Mouse (Mus musculus): Measurements from ENCODE around the gene Iqcm.
A peak's percentile ranks its signal among the peaks of the same experiment; 100 is the strongest.
"Not testable (repeated sequence)": the region's sequence is repeated elsewhere in the genome, so short reads cannot be mapped to it uniquely, and the experiment has no call there.

The Iqcm gene

GRCm38 (mm10) chr8:75448394-75448793 lies at the start of gene Iqcm:
Gene Iqcm (plus strand): TSS chr8:75448694.
- DNase-seq, result no peak

GRCm38 (mm10) chr8:75406489-75406888 lies 42.0 kb upstream of the Iqcm start, which contains the start of gene Gm10358:
Gene Gm10358 (minus strand): TSS chr8:75406589.
- DNase-seq, result no peak

DNA sequence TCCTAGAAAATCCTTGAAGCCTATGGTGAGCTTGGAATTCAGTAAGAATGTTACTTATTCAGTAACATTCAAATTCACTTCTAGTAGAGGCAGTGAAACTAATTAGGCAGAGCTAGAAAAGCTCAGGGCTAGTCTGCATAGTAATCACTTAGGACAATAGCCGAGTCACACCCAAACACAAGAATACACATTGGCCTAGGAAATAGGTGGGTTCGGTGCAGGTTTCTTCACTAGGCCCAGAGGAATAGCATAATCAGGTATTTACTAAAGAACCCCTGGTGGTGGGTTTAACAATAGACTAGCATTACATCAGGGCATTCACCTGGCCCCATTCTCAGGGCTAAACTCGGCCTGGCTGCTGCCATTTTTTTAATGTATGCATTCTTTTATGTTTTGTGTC lies 32.8 kb upstream of the Iqcm start:
- DNase-seq, result not testable (repeated sequence)

DNA sequence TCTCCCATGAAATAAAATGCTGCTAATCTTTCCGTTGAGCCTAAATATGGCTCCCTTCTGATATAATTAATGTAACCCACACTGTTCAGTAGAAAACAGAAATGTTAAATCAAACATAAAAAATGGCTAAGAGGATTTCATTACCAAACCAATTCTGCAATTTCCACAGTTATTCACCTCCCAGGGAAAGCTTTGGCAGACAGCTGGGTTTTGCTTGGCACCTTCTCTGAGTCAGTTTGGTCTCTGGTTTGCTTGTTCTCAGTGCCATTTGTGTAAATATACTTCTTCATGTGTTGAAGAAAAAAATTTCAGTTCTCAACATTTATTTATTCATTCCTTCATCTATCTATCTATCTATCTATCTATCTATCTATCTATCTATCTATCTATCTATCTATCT lies 28.3 kb downstream of the Iqcm start:
- DNase-seq, result no peak

- no peak for DNase-seq
Observed at GRCm38 (mm10) chr8:75489035-75489678, 40.7 kb downstream of the Iqcm start.

DNA sequence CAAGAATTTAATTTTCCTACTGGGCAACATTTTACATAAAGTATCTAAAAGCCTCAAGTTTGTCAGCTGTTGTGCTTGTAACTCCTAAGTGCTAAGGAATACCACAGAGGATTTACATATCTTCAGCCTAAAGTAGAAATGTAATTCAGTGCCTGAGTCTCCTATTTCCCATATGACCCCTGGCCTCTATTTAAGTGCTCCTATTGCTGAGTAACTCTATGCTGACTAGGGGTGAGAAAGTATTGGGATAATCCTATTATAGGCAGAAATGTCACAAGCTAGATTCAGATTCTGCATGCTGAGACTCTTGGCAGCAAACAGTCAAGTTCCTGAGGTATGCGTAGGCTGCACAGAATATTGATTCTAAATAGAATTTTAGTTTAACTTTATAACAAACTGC lies 60.8 kb downstream of the Iqcm start:
- DNase-seq, result no peak

GRCm38 (mm10) chr8:75513786-75514185 lies 65.3 kb downstream of the Iqcm start:
- DNase-seq, result no peak

DNA sequence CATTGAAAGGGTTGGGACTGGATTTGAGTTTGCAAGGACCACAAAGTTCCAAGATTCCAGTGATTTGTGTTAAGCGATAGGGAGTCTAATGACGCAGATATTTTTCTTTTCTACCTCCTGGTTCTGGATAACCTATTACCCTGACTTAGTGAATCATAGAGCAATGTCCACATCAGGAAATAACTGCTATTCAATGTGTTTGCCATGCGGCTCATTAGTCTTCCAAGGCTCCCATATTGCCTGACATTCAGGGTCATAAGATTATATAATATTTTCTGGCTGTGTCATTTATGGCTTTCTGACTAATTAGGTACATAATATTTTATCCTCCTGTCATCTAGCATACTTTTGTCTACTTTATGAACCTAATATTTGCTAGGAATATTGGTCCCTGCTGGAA lies 100.8 kb downstream of the Iqcm start:
- DNase-seq, result no peak

- DNase-seq, result no peak
Observed at GRCm38 (mm10) chr8:75596281-75596680, 147.8 kb downstream of the Iqcm start.

DNA sequence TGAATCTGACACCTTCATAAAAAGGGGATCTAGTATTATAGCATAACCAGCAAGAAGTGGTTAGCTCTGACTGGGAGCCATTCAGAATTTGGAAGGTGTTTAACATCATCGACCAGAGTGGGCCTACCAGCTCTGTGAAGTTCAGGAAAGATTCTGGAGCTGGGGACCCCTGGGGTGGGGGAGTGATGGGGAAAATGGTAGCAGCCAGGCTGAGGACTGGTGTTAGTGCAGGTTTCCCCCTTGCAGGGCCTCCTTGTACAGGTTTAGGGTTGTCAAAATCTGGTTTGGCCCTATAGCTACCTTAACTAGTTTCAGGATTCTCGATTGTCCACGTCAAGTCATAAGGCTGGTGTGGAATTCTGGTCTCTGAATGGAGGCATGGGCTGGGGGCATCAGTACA lies 194.5 kb downstream of the Iqcm start:
- no peak for DNase-seq

DNA sequence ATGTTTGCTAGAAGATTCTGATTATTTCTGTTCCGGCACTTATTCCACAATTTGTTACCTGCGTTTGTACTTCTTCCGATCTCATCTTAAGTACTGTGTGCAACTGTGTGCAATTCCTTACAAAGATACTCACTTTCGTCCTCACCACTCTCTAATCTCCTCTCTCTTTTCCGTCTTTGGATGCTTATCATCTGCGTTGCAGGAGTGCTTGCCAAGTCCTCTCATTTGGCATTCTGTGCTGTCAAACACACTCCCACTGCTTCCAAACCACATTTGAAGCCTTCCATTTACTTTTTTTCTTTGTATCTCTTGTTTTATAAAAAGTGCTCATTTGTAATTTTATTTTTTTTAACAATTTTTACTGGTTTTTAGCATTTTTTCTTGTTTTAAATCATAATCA lies 210.8 kb downstream of the Iqcm start:
- DNase-seq, result peak; percentile 9

- DNase-seq, result no peak
Observed at GRCm38 (mm10) chr8:75746561-75746960, 298.1 kb downstream of the Iqcm start.

DNA sequence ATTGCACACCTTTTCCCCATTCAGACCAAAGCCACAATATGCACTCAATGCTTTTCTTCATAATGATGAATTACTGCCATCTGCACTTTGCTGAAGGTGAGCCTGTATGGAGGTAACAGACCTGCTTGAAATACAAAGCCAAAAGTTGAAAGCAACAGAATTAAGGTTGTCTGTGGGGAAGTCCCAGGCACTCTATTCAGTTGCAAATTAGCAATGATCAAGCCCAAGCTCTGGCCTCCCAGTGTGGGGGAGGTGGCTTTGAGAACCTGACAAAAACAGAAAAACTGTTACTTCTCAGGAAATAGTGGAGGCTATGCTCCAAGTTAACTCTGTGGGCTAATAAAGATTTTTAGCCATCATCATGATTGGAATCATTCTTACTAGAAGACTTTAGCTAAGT lies 307.1 kb downstream of the Iqcm start:
- DNase-seq, result no peak

DNA sequence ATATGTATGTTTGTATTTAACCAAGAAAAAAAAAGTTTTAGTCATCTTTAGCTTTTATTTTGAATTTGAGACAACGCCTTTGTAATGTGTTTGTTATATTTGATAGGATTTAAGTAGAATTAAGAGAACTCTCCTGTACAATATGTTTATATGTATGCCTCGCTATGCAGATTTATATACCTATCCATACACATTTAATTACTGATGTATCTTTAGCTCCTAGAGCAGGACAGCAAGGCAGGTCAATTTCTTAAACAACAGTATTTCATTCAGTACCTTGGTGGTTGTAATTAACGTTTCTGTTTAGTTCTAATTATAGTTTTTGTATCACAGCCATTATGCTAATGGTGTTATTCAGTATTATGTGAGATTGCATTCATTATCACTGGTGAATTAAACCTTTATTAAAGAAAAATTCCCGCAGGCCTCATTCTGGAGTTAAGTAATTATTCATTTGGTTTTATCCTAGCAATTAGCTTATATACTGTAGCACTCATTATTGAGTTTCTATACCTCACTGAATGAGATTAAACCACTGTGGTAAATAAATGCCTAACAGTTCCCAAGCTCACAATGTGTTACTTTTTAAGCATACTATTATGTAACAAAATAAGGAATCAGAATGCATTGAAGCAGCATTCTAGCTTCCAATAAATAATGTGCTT lies 380.1 kb downstream of the Iqcm start:
- no peak for DNase-seq

DNA sequence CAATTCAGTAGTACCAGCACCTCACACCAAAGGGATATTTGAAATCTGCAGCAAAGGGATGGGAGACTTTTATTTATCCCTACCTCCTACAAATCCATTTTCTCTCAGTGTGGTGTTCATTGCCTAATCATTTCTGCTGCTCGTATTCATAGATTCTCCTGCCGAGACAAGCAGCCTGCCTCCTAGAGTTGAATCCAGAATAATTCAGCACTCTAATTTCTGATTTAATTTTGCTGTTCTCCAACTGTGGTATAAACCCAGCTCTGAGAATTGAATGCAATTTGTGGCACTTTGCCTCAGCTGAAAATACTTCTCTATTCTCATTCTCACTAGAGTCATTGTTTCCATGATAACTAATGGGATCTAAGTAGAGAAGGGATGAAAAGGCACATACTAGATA lies 386.8 kb downstream of the Iqcm start:
- no peak for DNase-seq

DNA sequence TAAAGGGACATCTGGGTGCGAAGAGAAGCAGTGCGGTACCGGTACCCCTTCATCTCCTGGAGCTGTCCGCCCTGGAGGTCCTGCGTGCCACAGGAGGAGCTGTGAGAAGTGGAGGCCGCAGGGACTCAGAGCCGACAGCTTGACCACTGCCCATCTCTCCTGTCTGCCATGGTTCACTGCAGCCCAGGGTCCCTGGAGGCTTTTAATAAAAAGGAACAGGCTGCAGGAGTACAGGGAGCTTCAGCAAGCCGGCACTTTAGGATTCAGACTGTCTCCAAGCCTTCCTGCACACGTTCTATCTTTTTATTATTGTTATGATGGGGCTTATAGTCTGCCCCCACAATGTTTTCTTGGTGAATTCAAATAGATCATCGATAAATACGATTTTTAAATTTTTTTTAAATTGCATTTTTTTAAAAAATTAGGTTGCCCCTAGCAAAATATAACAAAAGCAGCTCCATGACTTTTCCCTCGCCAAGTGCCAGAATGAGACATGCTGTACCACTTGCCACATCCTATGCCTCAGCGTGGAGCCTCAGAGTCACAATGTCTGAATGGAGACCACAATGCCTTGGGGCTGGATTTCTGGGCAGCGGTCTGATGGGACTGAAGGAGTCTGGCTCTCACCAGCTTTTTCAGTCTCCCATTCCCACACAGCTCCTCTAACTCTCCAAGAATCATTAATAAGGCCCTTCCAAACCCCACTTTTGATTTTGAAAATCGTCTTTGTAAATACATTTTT lies 469.3 kb downstream of the Iqcm start:
- DNase-seq, result no peak

GRCm38 (mm10) chr8:75949166-75949565 lies 500.7 kb downstream of the Iqcm start:
- DNase-seq, result no peak

GRCm38 (mm10) chr8:75956016-75956415 lies 507.5 kb downstream of the Iqcm start:
- DNase-seq, result no peak

DNA sequence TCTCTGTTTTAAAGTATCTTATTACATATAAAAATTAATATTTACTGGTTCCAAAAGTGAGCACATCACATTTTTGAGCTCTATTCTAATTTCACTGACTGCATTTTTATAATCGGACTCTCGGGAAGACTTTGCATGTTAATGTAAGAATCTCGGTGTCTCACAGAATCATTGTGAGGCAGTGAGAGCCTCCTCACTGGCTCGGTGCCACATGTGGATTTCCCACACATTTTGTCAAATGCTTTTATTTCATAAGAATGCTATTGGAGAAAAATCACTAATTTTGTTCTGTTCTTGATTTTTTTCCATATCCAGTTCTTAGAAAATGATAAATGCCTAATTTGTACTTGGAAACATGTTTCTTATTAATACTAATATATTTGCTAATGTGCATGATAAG lies 570.0 kb downstream of the Iqcm start:
- DNase-seq, result no peak
